19 mouse cellular contexts compared by ENCODE assay signal in the genomic region with DNA sequence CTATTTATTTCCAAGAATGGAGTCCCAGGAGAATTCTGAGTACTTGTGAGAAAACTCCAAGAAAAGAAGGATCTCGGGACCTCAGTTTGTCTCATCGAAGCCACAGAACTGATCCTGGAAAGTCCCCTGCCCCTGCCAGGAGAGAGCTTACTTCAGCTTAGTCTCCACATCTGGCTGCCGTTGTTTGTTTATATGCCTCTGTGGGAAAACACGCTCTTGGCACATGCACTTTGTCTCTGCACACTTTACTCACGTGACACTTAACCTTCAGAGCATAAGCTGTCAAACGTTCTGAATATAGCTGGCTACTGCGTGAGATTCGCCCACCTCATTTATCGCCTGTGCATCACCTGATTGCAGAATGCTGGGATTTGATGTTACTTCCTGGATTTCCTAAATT. TPM values are rescaled to one million over a fixed set of nuclear protein-coding genes. Genes with fewer than 3 reads are reported as not detected.
DNase-seq lines count a peak whose midpoint lies in the region; ATAC-seq and TF ChIP-seq lines count a peak whose summit lies in the region.
"Had no signal": no experiment of that assay in that cellular context is flagged by ENCODE, and none has a peak within 500 bp of the region (broad histone marks: within the 10 kb centered on the region; RNA-seq: fewer than 3 reads in every experiment).

No protein-coding gene starts in this region.

- H3K36me3 ChIP-seq in kidney, embryonic 16.5 days (ENCODE audit: insufficient read depth, low read length) = no peaks in the 10 kb centered on the region
- no peaks in the 10 kb centered on the region for H3K36me3 ChIP-seq in lung, embryonic 14.5 days (ENCODE audit: insufficient read depth)
- H3K36me3 ChIP-seq: embryonic facial prominence, embryonic 10.5 days; forebrain, embryonic 15.5 days; heart, embryonic 12.5 days; hindbrain, embryonic 10.5 days; limb, embryonic 15.5 days; midbrain, embryonic 12.5 days had no signal

- peaks cover 25% of the 10 kb centered on the region for H3K4me1 ChIP-seq in kidney, embryonic 16.5 days (ENCODE audit: insufficient read depth, low read length)
- peaks cover 14% of the 10 kb centered on the region; the same call in 1 of the 2 replicates for H3K4me1 ChIP-seq in lung, embryonic 14.5 days (ENCODE audit: insufficient read depth)
- H3K4me1 ChIP-seq: forebrain, embryonic 15.5 days had no signal

- no peak overlapping the region for H3K4me3 ChIP-seq in kidney, embryonic 16.5 days (ENCODE audit: low read length)
- no peak overlapping the region for H3K4me3 ChIP-seq in lung, embryonic 14.5 days (ENCODE audit: low read depth, low read length)
- H3K4me3 ChIP-seq: embryonic facial prominence, embryonic 10.5 days; forebrain, embryonic 15.5 days; heart, embryonic 12.5 days; hindbrain, embryonic 10.5 days; limb, embryonic 15.5 days; midbrain, embryonic 12.5 days had no signal

- POLR2A ChIA-PET in Patski (lab: Charles Lee) = no interaction called here

- peak overlapping the region; percentile 48 for H3K27ac ChIP-seq in kidney, embryonic 16.5 days (ENCODE audit: low read length)
- no peak overlapping the region for H3K27ac ChIP-seq in lung, embryonic 14.5 days (ENCODE audit: low read depth)
- H3K27ac ChIP-seq: embryonic facial prominence, embryonic 10.5 days; forebrain, embryonic 15.5 days; hindbrain, embryonic 10.5 days; limb, embryonic 15.5 days; midbrain, embryonic 12.5 days had no signal

- H3K27me3 ChIP-seq in kidney, embryonic 16.5 days (ENCODE audit: insufficient read depth, low read length) = no peaks in the 10 kb centered on the region
- H3K27me3 ChIP-seq in lung, embryonic 14.5 days (ENCODE audit: insufficient read depth, low read length) = no peaks in the 10 kb centered on the region
- H3K27me3 ChIP-seq in Patski = no peaks in the 10 kb centered on the region
- H3K27me3 ChIP-seq: forebrain, embryonic 15.5 days; heart, embryonic 12.5 days; limb, embryonic 15.5 days; midbrain, embryonic 12.5 days had no signal

- H3K9me3 ChIP-seq in kidney, embryonic 16.5 days (ENCODE audit: low read length) = no peaks in the 10 kb centered on the region
- H3K9me3 ChIP-seq in lung, embryonic 14.5 days (ENCODE audit: low read depth, low read length) = no peaks in the 10 kb centered on the region
- H3K9me3 ChIP-seq: embryonic facial prominence, embryonic 10.5 days; forebrain, embryonic 15.5 days; heart, embryonic 12.5 days; hindbrain, embryonic 10.5 days; limb, embryonic 15.5 days; midbrain, embryonic 12.5 days had no signal

- CTCF ChIA-PET in Patski (lab: Charles Lee) = no interaction called here

- no peak for TF ChIP-seq CTCF in lung, embryonic 14.5 days (IDR thresholded peaks at IDR 0.05; ENCODE audit: low read depth)
- no peak for TF ChIP-seq CTCF in Patski (IDR thresholded peaks at IDR 0.05)

- H3K4me2 ChIP-seq in kidney, embryonic 16.5 days (replicated peaks; ENCODE audit: low read depth, low read length) = no peak overlapping the region
- H3K4me2 ChIP-seq in lung, embryonic 14.5 days = no peak overlapping the region
- H3K4me2 ChIP-seq: forebrain, embryonic 15.5 days; heart, embryonic 12.5 days; limb, embryonic 15.5 days; midbrain, embryonic 12.5 days had no signal

- no peak for DNase-seq in kidney, postnatal 4 days
- DNase-seq in lung, embryonic 14.5 days = peak; percentile 43
- DNase-seq in lung, adult 18-20 months = no peak
- DNase-seq in Patski (ENCODE audit: low read depth, low spot score) = no peak
- DNase-seq in right cerebral cortex, postnatal 14 days = no peak
- DNase-seq in urinary bladder, postnatal 10 days (ENCODE audit: low spot score) = no peak
- DNase-seq: adrenal gland, postnatal 25 days; cerebellum, postnatal 10 days; gastrocnemius, postnatal 10 days; heart, postnatal 10 days; left cerebral cortex, postnatal 4 days had no signal

- no peak overlapping the region for H3K9ac ChIP-seq in kidney, embryonic 16.5 days (replicated peaks; ENCODE audit: low read length)
- H3K9ac ChIP-seq in lung, embryonic 14.5 days = no peak overlapping the region
- H3K9ac ChIP-seq: forebrain, embryonic 15.5 days; heart, embryonic 12.5 days; limb, embryonic 15.5 days; midbrain, embryonic 12.5 days had no signal

- ATAC-seq in kidney, embryonic 16.5 days (ENCODE audit: low FRiP score, low TSS enrichment) = no peak
- no peak for ATAC-seq in lung, embryonic 14.5 days (ENCODE audit: insufficient read depth)
- ATAC-seq in Patski = peak; percentile 7
- ATAC-seq: forebrain, embryonic 15.5 days; hindbrain, embryonic 16.5 days had no signal

- in situ Hi-C loops in Patski (cut with MboI; ENCODE audit: low pct_unique_long_range_greater_than_20kb) = no loop called here

- 58% methylated on average over 9 of the region's 9 CpGs for WGBS in kidney, embryonic 16.5 days
- 32% methylated on average over 9 of the region's 9 CpGs for WGBS in lung, embryonic 14.5 days

RNA-seq across cellular contexts. Expression of a gene that starts 16.4 kb away (rescaled TPM):
- polyA plus RNA-seq in kidney, embryonic 16.5 days (2015; fragmentation: Nextera tagmentation; extraction: Ambion mirVana) = 121 and 128 TPM in 2 replicates
- polyA plus RNA-seq in lung, embryonic 14.5 days (2014; fragmentation: Nextera tagmentation; extraction: Ambion mirVana) = 76.0 and 78.5 TPM in 2 replicates
- 176 TPM for polyA plus RNA-seq in Patski (2021)
